Mouse (Mus musculus): ENCODE results near the gene Ifna13. TPM values are rescaled to one million over a fixed set of nuclear protein-coding genes. Genes with fewer than 3 reads are reported as not detected.

Gene Ifna13
- polyA plus RNA-seq, 1 experiment from 2014 or later, result not detected

GRCm38 (mm10) chr4:88653644-88654043 is 9.4 kb upstream of the Ifna13 start:
- no peak overlapping the region for H3K4me2 ChIP-seq (ENCODE audit: low read depth, low read length, severe bottlenecking)
- H3K27me3 ChIP-seq (ENCODE audit: control insufficient read depth, insufficient read depth, low read length), result no peaks in the 10 kb centered on the region
- no peaks in the 10 kb centered on the region for H3K36me3 ChIP-seq (ENCODE audit: control insufficient read depth, insufficient read depth, low read length)
- DNase-seq (ENCODE audit: low spot score), result no peak
- H3K4me1 ChIP-seq (replicated peaks; ENCODE audit: control insufficient read depth, insufficient read depth, low read length), result no peaks in the 10 kb centered on the region
- ATAC-seq (replicated peaks; ENCODE audit: low FRiP score), result no peak
- H3K4me3 ChIP-seq (ENCODE audit: low read depth, low read length), result no peak overlapping the region
- 69% methylated on average over 3 of the region's 3 CpGs for WGBS
- H3K27ac ChIP-seq (ENCODE audit: low read depth, low read length), result no peak overlapping the region
- H3K9ac ChIP-seq (ENCODE audit: low read length), result no peak overlapping the region
- no peaks in the 10 kb centered on the region for H3K9me3 ChIP-seq (ENCODE audit: control insufficient read depth, low read length)

GRCm38 (mm10) chr4:88642526-88642925 is 1.7 kb downstream of the Ifna13 start:
- ATAC-seq (replicated peaks; ENCODE audit: low FRiP score), result peak; percentile 18; the same call in 1 of the 2 replicates
- WGBS, result 42% methylated on average over 2 of the region's 2 CpGs

GRCm38 (mm10) chr4:88641077-88641831 is 3.0 kb downstream of the Ifna13 start:
- ATAC-seq (replicated peaks; ENCODE audit: low FRiP score), result peak; percentile 90
- WGBS, result 22% methylated on average over 11 of the region's 11 CpGs
- Histone ChIP-seq H3K36me3 (ENCODE audit: control insufficient read depth, insufficient read depth, low read length) (no peaks in the 10 kb centered on the region), H3K4me3 (ENCODE audit: low read depth, low read length) (no peak overlapping the region), H3K27ac (ENCODE audit: low read depth, low read length) (no peak overlapping the region), H3K4me2 (ENCODE audit: low read depth, low read length, severe bottlenecking) (no peak overlapping the region; the same call in 1 of the 2 replicates), H3K4me1 (replicated peaks; ENCODE audit: control insufficient read depth, insufficient read depth, low read length) (no peaks in the 10 kb centered on the region), H3K9me3 (ENCODE audit: control insufficient read depth, low read length) (no peaks in the 10 kb centered on the region), H3K27me3 (ENCODE audit: control insufficient read depth, insufficient read depth, low read length) (no peaks in the 10 kb centered on the region), H3K9ac (ENCODE audit: low read length) (no peak overlapping the region)
- peak; percentile 96 for DNase-seq (ENCODE audit: low spot score)

More at GRCm38 (mm10) chr4:88642526-88642925, 1.7 kb downstream of the Ifna13 start:
- DNase-seq (ENCODE audit: low spot score), result no peak
- Histone ChIP-seq H3K27me3 (ENCODE audit: control insufficient read depth, insufficient read depth, low read length) (no peaks in the 10 kb centered on the region), H3K4me2 (ENCODE audit: low read depth, low read length, severe bottlenecking) (no peak overlapping the region), H3K36me3 (ENCODE audit: control insufficient read depth, insufficient read depth, low read length) (no peaks in the 10 kb centered on the region), H3K4me3 (ENCODE audit: low read depth, low read length) (no peak overlapping the region), H3K4me1 (replicated peaks; ENCODE audit: control insufficient read depth, insufficient read depth, low read length) (no peaks in the 10 kb centered on the region), H3K9me3 (ENCODE audit: control insufficient read depth, low read length) (no peaks in the 10 kb centered on the region), H3K27ac (ENCODE audit: low read depth, low read length) (no peak overlapping the region), H3K9ac (ENCODE audit: low read length) (no peak overlapping the region)

GRCm38 (mm10) chr4:88640704-88641076 is 3.6 kb downstream of the Ifna13 start:
- Histone ChIP-seq H3K4me1 (replicated peaks; ENCODE audit: control insufficient read depth, insufficient read depth, low read length) (no peaks in the 10 kb centered on the region), H3K27ac (ENCODE audit: low read depth, low read length) (no peak overlapping the region), H3K4me2 (ENCODE audit: low read depth, low read length, severe bottlenecking) (peak overlapping the region; percentile 34), H3K9ac (ENCODE audit: low read length) (no peak overlapping the region), H3K27me3 (ENCODE audit: control insufficient read depth, insufficient read depth, low read length) (no peaks in the 10 kb centered on the region), H3K9me3 (ENCODE audit: control insufficient read depth, low read length) (no peaks in the 10 kb centered on the region), H3K36me3 (ENCODE audit: control insufficient read depth, insufficient read depth, low read length) (no peaks in the 10 kb centered on the region), H3K4me3 (ENCODE audit: low read depth, low read length) (no peak overlapping the region)
- DNase-seq (ENCODE audit: low spot score) (no peak), ATAC-seq (replicated peaks; ENCODE audit: low FRiP score) (no peak)
- 68% methylated on average over 8 of the region's 8 CpGs for WGBS

- no peak within 1 kb of the TSS for H3K27ac ChIP-seq (ENCODE audit: low read depth, low read length)
- H3K4me3 ChIP-seq (ENCODE audit: low read depth, low read length), result no peak within 1 kb of the TSS
- DNase-seq (ENCODE audit: low spot score) (no peak), ATAC-seq (replicated peaks; ENCODE audit: low FRiP score) (no peak)
- no peak within 1 kb of the TSS for H3K9ac ChIP-seq (ENCODE audit: low read length)
- H3K36me3 ChIP-seq (ENCODE audit: control insufficient read depth, insufficient read depth, low read length), result no peaks in the 10 kb centered on the region
- H3K4me2 ChIP-seq (ENCODE audit: low read depth, low read length, severe bottlenecking), result no peak within 1 kb of the TSS
- H3K4me1 ChIP-seq (replicated peaks; ENCODE audit: control insufficient read depth, insufficient read depth, low read length), result no peaks in the 10 kb centered on the region
- H3K9me3 ChIP-seq (ENCODE audit: control insufficient read depth, low read length), result no peaks in the 10 kb centered on the region
- no peaks in the 10 kb centered on the region for H3K27me3 ChIP-seq (ENCODE audit: control insufficient read depth, insufficient read depth, low read length)
- WGBS, result 91% methylated on average over 4 of the region's 4 CpGs
These were observed 9.9 kb downstream of the Ifna13 start, which contains the start of gene C87499 for GRCm38 (mm10) chr4:88634311-88634710. C87499 (minus strand) TSS chr4:88634411.

GRCm38 (mm10) chr4:88603276-88603675 is 41.0 kb downstream of the Ifna13 start, which contains the start of gene Ifna12:
Ifna12 (minus strand) TSS chr4:88603376.
- Histone ChIP-seq H3K27ac (ENCODE audit: low read depth, low read length) (no peak within 1 kb of the TSS), H3K4me3 (ENCODE audit: low read depth, low read length) (no peak within 1 kb of the TSS), H3K9me3 (ENCODE audit: control insufficient read depth, low read length) (no peaks in the 10 kb centered on the region), H3K4me2 (ENCODE audit: low read depth, low read length, severe bottlenecking) (no peak within 1 kb of the TSS), H3K27me3 (ENCODE audit: control insufficient read depth, insufficient read depth, low read length) (no peaks in the 10 kb centered on the region), H3K9ac (ENCODE audit: low read length) (no peak within 1 kb of the TSS), H3K36me3 (ENCODE audit: control insufficient read depth, insufficient read depth, low read length) (no peaks in the 10 kb centered on the region), H3K4me1 (replicated peaks; ENCODE audit: control insufficient read depth, insufficient read depth, low read length) (no peaks in the 10 kb centered on the region)
- DNase-seq (ENCODE audit: low spot score) (no peak), ATAC-seq (replicated peaks; ENCODE audit: low FRiP score) (no peak)

Other genes with a start within 250 kb of the Ifna13 start
- gene Hacd4, start 205.5 kb downstream of the Ifna13 start, polyA plus RNA-seq (2014; fragmentation: Nextera tagmentation; extraction: Ambion mirVana), result 3.1 and 3.8 TPM in 2 replicates
- not detected in 2 replicates for gene Ifnb1, start 121.7 kb downstream of the Ifna13 start, polyA plus RNA-seq (2014; fragmentation: Nextera tagmentation; extraction: Ambion mirVana)
- gene Ifna15, start 86.2 kb downstream of the Ifna13 start, polyA plus RNA-seq (2014; fragmentation: Nextera tagmentation; extraction: Ambion mirVana), result not detected in 2 replicates
- not detected in 2 replicates for gene Ifna14, start 72.7 kb downstream of the Ifna13 start, polyA plus RNA-seq (2014; fragmentation: Nextera tagmentation; extraction: Ambion mirVana)
- not detected in 2 replicates for gene Ifna9, start 52.1 kb downstream of the Ifna13 start, polyA plus RNA-seq (2014; fragmentation: Nextera tagmentation; extraction: Ambion mirVana)
- gene Ifna12, start 41.1 kb downstream of the Ifna13 start, polyA plus RNA-seq (2014; fragmentation: Nextera tagmentation; extraction: Ambion mirVana), result not detected in 2 replicates
- gene C87499, start 10.0 kb downstream of the Ifna13 start, polyA plus RNA-seq (2014; fragmentation: Nextera tagmentation; extraction: Ambion mirVana), result not detected in 2 replicates
- gene Ifna16, start 32.5 kb upstream of the Ifna13 start, polyA plus RNA-seq (2014; fragmentation: Nextera tagmentation; extraction: Ambion mirVana), result not detected in 2 replicates
- gene Ifna2, start 39.5 kb upstream of the Ifna13 start, polyA plus RNA-seq (2014; fragmentation: Nextera tagmentation; extraction: Ambion mirVana), result not detected in 2 replicates
- gene Ifnab, start 46.9 kb upstream of the Ifna13 start, polyA plus RNA-seq (2014; fragmentation: Nextera tagmentation; extraction: Ambion mirVana), result not detected in 2 replicates
- gene Gm26566, start 77.3 kb upstream of the Ifna13 start, polyA plus RNA-seq (2014; fragmentation: Nextera tagmentation; extraction: Ambion mirVana), result 0.81 and 1.3 TPM in 2 replicates
- gene Klhl9, start 78.0 kb upstream of the Ifna13 start, polyA plus RNA-seq (2014; fragmentation: Nextera tagmentation; extraction: Ambion mirVana), result 136 and 144 TPM in 2 replicates
- not detected in 2 replicates for gene Gm13271, start 110.4 kb upstream of the Ifna13 start, polyA plus RNA-seq (2014; fragmentation: Nextera tagmentation; extraction: Ambion mirVana)
- gene Gm13283, start 115.7 kb upstream of the Ifna13 start, polyA plus RNA-seq (2014; fragmentation: Nextera tagmentation; extraction: Ambion mirVana), result 0.19 TPM in 1 of 2 replicates, not detected in the other
- gene Gm13290, start 129.4 kb upstream of the Ifna13 start, polyA plus RNA-seq (2014; fragmentation: Nextera tagmentation; extraction: Ambion mirVana), result 0.20 and 0.53 TPM in 2 replicates
- not detected in 2 replicates for gene Gm13289, start 132.5 kb upstream of the Ifna13 start, polyA plus RNA-seq (2014; fragmentation: Nextera tagmentation; extraction: Ambion mirVana)
- gene Gm13272, start 135.4 kb upstream of the Ifna13 start, polyA plus RNA-seq (2014; fragmentation: Nextera tagmentation; extraction: Ambion mirVana), result not detected in 2 replicates
- not detected in 2 replicates for gene Ifnz, start 137.7 kb upstream of the Ifna13 start, polyA plus RNA-seq (2014; fragmentation: Nextera tagmentation; extraction: Ambion mirVana)
- gene Gm13276, start 141.2 kb upstream of the Ifna13 start, polyA plus RNA-seq (2014; fragmentation: Nextera tagmentation; extraction: Ambion mirVana), result not detected in 2 replicates
- not detected in 2 replicates for gene Gm13277, start 144.2 kb upstream of the Ifna13 start, polyA plus RNA-seq (2014; fragmentation: Nextera tagmentation; extraction: Ambion mirVana)
- gene Gm13278, start 147.1 kb upstream of the Ifna13 start, polyA plus RNA-seq (2014; fragmentation: Nextera tagmentation; extraction: Ambion mirVana), result not detected in 2 replicates
- gene Gm13275, start 150.0 kb upstream of the Ifna13 start, polyA plus RNA-seq (2014; fragmentation: Nextera tagmentation; extraction: Ambion mirVana), result not detected in 2 replicates
- not detected in 2 replicates for gene Gm13279, start 152.9 kb upstream of the Ifna13 start, polyA plus RNA-seq (2014; fragmentation: Nextera tagmentation; extraction: Ambion mirVana)
- gene Gm13285, start 155.2 kb upstream of the Ifna13 start, polyA plus RNA-seq (2014; fragmentation: Nextera tagmentation; extraction: Ambion mirVana), result 1.3 TPM in 1 of 2 replicates, not detected in the other
- not detected in 2 replicates for gene Gm13287, start 158.8 kb upstream of the Ifna13 start, polyA plus RNA-seq (2014; fragmentation: Nextera tagmentation; extraction: Ambion mirVana)
- not detected in 2 replicates for gene Gm13288, start 161.1 kb upstream of the Ifna13 start, polyA plus RNA-seq (2014; fragmentation: Nextera tagmentation; extraction: Ambion mirVana)
- not detected in 2 replicates for gene Ifna7, start 171.8 kb upstream of the Ifna13 start, polyA plus RNA-seq (2014; fragmentation: Nextera tagmentation; extraction: Ambion mirVana)
- not detected in 2 replicates for gene Ifna11, start 175.5 kb upstream of the Ifna13 start, polyA plus RNA-seq (2014; fragmentation: Nextera tagmentation; extraction: Ambion mirVana)
- gene Ifna6, start 183.0 kb upstream of the Ifna13 start, polyA plus RNA-seq (2014; fragmentation: Nextera tagmentation; extraction: Ambion mirVana), result not detected in 2 replicates
- not detected in 2 replicates for gene Ifna5, start 191.1 kb upstream of the Ifna13 start, polyA plus RNA-seq (2014; fragmentation: Nextera tagmentation; extraction: Ambion mirVana)
- gene Ifna4, start 197.4 kb upstream of the Ifna13 start, polyA plus RNA-seq (2014; fragmentation: Nextera tagmentation; extraction: Ambion mirVana), result not detected in 2 replicates
- gene Ifna1, start 205.6 kb upstream of the Ifna13 start, polyA plus RNA-seq (2014; fragmentation: Nextera tagmentation; extraction: Ambion mirVana), result not detected in 2 replicates
- gene Ifne, start 235.7 kb upstream of the Ifna13 start, polyA plus RNA-seq (2014; fragmentation: Nextera tagmentation; extraction: Ambion mirVana), result not detected in 2 replicates

Data from forebrain, embryonic 11.5 days (tissue).